Mouse (Mus musculus): ENCODE data around the gene Atp8a2. TPM values are rescaled to one million over a fixed set of nuclear protein-coding genes. Genes with fewer than 3 reads are reported as not detected.

Gene Atp8a2
- 1 to 10 TPM; 4.1 to 6.3 TPM for total RNA-seq (2021)
- long read RNA-seq, experiment 1, partial matches to known transcripts = 0 of 6 reads
- long read RNA-seq, experiment 1, other reads (novel, unspliced or antisense) = 6 of 6 reads
- long read RNA-seq, experiment 2, full-length matches to known transcripts = 1 of 2 reads
- long read RNA-seq, experiment 2, partial matches to known transcripts = 0 of 2 reads
- long read RNA-seq, experiment 2, other reads (novel, unspliced or antisense) = 1 of 2 reads

- peak; percentile 16 to 18 for DNase-seq
Measured at GRCm38 (mm10) chr14:60196884-60197283, at the start of gene Atp8a2. Atp8a2 (minus strand) TSS chr14:60197179.

DNA sequence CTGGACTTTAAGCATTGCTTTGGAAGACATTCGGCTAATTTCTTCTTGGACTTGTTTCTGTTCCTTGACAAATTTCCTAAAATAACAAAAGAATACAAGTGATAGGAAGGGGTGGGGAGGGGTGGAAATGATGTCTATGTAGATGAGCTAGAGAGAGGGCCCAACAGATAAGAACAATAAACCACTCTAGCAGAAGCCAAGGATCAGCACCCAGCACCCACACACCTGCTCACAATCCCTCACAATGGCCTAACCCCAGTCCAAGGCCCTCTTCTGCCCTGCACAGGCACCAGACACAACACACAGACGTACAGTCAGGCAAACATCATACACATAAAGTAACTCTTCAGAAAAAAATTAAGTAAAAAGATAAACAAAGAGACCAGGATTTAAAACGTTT, 41.6 kb upstream of the Atp8a2 start:
- peak in 1 of 2 experiments; percentile 11 for DNase-seq

DNA sequence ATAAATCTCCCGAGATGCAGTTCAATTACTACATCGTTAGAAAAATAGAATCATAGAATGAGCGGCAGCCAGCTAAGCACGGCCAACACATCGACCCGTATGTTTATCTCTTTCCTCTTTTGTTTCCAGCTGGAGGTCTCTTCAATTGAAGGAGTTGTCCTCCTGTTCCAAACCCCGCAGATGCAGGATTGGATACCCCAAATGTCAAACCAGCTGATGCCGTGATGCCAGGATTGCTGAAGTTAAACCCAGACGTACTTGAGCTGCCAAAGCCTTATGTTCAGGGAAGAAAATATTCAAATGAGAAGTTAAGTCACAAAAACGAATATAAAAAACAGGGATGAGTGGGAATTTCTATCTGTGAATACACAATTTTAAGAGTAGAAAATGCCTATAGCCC, 22.9 kb upstream of the Atp8a2 start:
- no peak for DNase-seq

- no peak for DNase-seq
Measured at GRCm38 (mm10) chr14:60217616-60218015, 20.6 kb upstream of the Atp8a2 start.

DNA sequence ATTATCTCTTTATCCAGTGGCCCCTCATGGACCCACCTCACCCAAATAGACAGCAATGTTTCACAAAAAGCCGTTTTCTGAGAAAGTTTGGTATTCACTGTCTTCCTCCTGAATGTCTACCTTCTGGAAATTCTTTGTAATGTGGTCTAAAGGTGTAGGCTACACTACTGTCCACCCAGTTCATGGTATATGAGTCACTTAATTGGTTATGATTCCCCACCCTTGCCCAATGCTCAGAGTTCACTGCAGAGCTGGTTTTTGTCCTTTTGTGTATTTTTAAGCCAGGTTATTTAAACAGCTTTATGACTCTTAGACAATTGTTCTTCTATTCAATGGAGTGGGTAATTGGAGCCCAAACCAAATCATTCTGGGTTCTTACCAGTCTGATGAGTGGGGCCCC, 19.1 kb upstream of the Atp8a2 start:
- no peak for DNase-seq

DNA sequence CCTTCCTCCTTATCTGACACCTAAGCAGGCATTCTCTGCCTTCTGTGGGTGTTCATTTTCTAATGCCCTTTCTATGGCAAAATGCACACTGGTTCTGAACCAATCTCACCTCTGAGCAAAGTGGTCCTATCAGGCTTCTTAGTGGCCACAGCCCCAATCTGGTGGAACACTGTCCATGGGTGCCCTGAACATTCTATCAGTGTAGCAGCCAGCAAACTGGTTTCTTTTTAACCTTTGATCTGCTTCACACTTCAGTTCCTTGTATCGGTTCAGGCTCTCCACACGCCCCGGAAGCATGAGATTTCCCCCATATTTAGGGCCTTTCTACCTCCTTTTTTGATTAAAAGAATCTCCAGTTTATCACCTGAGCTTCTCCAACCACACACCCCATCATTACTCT, 18.0 kb upstream of the Atp8a2 start:
- no peak for DNase-seq

DNA sequence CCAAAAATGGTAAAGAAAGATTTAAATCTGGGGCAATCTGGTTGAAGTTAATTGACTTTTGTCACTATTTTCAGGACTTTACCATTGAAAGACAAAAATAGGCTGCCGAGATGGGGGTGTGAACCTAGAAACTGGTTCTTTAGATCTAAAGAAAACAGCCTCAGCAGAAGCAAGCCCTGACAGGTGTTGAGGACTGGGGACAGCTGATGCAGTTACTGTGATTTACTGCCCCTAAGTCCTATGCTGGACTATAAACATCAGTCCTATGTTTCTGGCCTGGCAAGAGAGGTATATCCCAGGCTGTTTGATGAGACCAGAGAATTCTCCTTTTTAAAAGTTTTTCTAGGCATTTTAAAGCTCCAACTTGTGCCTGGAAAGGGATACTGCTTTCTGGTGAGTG, 17.1 kb upstream of the Atp8a2 start:
- no peak for DNase-seq

GRCm38 (mm10) chr14:60209166-60209565, 12.2 kb upstream of the Atp8a2 start:
- DNase-seq = no peak

DNA sequence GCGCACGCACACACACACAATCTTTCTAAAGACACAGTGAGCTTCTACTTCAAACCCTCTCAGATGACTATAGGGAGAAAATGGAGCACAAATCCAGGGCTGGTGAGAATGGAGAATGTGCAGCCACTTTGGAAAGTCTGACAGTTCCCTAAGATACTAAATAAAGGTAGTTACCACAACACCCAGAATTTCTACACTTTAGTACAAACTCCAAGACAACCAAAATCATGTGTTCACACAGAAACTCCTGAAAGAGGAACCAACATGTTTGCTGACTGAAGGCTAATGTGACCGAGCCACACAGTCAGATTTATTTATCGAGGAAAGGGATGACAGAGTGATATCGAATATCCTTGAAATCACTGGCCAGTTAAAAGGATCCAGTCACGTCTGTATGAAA, 8.0 kb upstream of the Atp8a2 start:
- DNase-seq = no peak

DNA sequence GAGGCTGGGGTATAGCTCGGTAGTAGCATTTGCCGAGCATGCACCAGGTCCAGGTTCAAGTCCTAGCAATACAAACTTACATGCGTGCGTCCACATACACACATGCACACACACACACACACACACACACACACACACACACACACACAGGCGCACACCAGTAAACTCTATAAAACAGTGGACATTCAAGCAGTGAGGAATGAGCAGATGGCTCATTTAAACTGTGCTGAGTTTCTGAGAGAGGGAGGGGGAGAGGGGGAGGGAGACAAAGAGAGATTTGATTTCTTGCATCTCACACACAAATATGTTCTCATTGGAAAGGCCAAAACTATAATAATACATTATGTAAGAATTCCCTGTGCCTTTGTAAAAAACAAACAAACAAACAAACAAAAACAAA, 980 bp downstream of the Atp8a2 start:
- DNase-seq = no peak

- no peak for DNase-seq
Measured at GRCm38 (mm10) chr14:60194606-60195005, 2.4 kb downstream of the Atp8a2 start.

GRCm38 (mm10) chr14:60189771-60190170, 7.2 kb downstream of the Atp8a2 start:
- DNase-seq = peak; percentile 18 to 49

- no peak for DNase-seq
Measured at GRCm38 (mm10) chr14:60188201-60188825, 8.7 kb downstream of the Atp8a2 start.

- no peak for DNase-seq
Measured at GRCm38 (mm10) chr14:60181306-60181705, 15.7 kb downstream of the Atp8a2 start.

DNA sequence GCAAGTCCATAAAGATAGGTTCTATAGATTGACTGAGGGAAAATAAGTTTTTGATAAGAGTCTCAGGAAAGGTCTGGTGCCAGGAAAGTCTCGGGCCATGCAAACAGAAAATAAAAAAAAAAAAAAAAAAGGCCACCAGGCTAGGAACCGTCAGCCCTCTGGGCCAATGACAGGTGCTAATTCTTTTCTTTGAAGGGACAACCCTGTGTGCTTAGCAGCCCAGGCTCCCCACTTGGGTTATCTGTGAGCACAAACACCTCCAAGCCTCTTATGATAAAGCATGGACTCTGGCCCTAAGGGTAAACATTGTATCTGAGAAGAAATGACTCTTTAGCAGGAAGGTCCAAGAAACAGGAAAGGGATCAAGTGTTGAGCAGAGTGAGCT, 18.4 kb downstream of the Atp8a2 start:
- DNase-seq = no peak

GRCm38 (mm10) chr14:60177614-60178570, 19.1 kb downstream of the Atp8a2 start:
- DNase-seq = no peak

DNA sequence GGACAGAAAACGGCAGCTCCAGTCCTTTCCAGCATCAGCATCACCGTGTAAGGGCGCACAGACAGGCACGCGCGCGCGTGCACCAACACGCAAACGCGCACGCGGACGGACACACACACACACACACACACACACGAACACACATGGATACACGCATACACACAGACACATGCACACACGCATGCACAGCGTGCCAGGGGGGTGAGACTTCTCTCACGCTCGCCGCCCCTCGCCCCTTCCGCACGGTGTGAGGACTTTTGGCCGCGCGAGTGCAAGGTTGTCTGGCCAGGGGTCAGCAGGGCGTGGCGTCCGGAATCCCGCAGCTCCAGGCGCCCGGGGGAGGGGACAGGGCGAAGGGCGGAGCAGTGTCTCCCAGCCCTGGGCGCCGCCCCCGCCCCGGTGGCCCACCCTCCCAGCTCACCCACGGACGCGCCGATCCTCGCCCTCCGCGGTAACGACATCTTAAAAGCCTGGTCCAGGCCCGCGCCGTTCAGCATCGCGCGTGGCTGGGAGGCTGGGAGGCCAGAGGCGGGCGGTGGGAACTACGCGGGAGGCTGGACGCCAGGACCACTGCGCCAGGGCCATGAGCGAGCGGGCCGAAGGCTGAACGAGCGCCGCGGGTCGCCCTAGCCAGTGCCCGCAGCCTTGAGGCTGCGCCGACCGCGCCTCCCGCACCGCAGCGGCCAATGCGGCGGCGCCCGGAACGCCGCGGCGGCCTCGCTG, 19.9 kb downstream of the Atp8a2 start:
- peak; percentile 29 to 30 for DNase-seq

DNA sequence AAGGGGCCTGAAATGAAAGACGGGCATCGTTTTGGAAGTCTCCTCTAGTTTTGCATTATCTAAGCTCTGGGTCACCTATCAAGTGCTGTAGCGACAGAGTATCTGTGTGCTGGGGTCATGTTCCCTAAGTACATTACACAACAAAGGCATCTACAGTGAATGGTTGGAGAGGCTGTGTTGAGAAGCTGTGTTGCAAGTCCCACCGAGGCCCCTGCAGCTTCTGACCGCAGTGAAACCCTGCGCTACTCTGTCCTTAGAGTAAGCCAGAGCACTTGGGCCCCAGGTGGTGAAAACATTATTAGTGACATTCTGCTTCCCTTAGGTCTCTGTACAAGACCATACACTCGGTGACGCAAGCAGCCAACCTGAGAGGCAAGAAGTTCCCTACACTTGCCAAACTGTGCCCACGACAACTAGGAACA, 20.5 kb downstream of the Atp8a2 start:
- no peak for DNase-seq

GRCm38 (mm10) chr14:60172286-60173055, 24.5 kb downstream of the Atp8a2 start:
- peak in 1 of 2 experiments; percentile 35 for DNase-seq

- DNase-seq = no peak
Measured at GRCm38 (mm10) chr14:60170845-60171610, 26.0 kb downstream of the Atp8a2 start.

DNA sequence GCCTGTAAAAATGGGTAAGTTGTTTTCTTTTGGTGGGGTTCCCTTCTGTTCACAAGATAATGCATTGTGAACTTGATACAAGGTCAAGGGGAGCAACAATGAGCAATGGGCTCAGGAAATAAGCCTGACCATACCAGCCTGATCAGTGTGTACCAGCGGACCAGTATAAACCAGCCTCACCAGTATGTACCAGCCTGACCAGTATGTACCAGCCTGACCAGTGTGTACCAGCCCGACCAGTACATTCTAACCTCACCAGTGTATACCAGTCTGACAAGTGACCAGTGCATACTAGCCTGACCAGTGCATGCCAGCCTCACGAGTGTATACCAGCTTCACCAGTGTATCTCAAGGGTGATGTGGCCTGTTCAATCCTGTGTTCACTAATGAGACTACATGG, 33.6 kb downstream of the Atp8a2 start:
- no peak for DNase-seq
